Mouse (Mus musculus) cerebellum, postnatal 4 days (tissue): ENCODE measurements around the gene Lrrc4.
A peak's percentile ranks its signal among the peaks of the same experiment; 100 is the strongest.

Experiments
- DNase-seq, 2 experiments: peaks; one replicate each; pipeline ENCODE4 v3.0.0; 2022; ENCODE audit warnings: low spot score in 2 of 2, mixed read lengths in 1 of 2

Lrrc4 gene

GRCm38 (mm10) chr6:28854598-28854997 lies 23.1 kb upstream of the Lrrc4 start:
- DNase-seq = no peak

GRCm38 (mm10) chr6:28853654-28854053 lies 22.1 kb upstream of the Lrrc4 start:
- DNase-seq = no peak

- DNase-seq = no peak
These were observed 21.6 kb upstream of the Lrrc4 start for GRCm38 (mm10) chr6:28853164-28853563.

GRCm38 (mm10) chr6:28852342-28852741 lies 20.8 kb upstream of the Lrrc4 start:
- DNase-seq = no peak

DNA sequence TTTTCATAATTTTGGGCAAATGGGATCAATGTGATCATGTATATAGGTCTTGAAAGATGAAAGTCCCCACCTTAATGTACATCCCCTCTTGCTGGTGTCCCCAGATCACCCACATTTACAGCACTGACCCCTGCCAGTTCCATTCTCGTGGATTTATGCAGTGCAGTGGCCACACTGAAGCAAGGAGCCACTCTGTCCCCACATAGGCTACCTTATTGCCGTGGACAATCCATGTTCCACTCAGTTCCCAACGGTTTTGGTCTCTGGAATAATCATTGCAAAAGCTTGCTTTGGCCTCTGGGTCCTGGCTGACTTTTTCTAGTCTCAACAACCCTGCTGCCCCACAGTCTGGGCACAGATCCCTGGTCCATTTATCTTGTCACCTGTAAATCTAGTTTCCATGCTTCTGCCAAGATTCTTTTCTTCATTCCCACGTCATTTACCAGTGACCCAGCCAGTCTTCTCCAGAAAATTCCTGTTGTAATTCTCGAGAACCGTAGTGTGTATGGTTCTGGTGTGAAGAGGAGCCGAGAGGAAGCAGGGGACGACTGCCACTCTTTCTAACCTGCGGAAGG lies 18.9 kb upstream of the Lrrc4 start:
- no peak for DNase-seq

- no peak for DNase-seq
These were observed 17.8 kb upstream of the Lrrc4 start for GRCm38 (mm10) chr6:28849317-28849716.

DNA sequence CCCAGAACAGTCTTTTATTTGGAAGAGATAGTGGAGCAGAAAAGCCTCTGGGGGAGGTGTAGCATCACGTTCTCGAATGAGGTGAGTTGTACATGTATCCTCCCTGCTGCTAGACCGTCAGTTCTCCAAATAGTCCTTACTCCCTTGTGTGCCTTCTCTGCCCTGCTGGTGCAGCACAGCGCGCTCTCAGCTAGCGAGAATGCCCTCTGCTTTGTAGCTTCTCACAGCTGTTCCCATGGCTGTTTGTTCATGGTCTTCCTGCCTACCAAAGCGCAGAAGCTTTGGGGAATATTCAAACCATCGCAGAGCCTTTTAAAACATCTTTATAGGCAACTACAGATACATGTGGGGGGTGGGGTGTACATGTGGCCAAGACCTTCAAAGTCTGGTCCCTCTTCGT lies 17.3 kb upstream of the Lrrc4 start:
- no peak for DNase-seq

GRCm38 (mm10) chr6:28848285-28848794 lies 16.8 kb upstream of the Lrrc4 start:
- DNase-seq = no peak

- DNase-seq = no peak
These were observed 16.1 kb upstream of the Lrrc4 start for GRCm38 (mm10) chr6:28847616-28848015.

- no peak for DNase-seq
These were observed 14.1 kb upstream of the Lrrc4 start for GRCm38 (mm10) chr6:28845610-28846009.

GRCm38 (mm10) chr6:28842375-28843276 lies 11.1 kb upstream of the Lrrc4 start:
- DNase-seq = peak; percentile 32 to 59

DNA sequence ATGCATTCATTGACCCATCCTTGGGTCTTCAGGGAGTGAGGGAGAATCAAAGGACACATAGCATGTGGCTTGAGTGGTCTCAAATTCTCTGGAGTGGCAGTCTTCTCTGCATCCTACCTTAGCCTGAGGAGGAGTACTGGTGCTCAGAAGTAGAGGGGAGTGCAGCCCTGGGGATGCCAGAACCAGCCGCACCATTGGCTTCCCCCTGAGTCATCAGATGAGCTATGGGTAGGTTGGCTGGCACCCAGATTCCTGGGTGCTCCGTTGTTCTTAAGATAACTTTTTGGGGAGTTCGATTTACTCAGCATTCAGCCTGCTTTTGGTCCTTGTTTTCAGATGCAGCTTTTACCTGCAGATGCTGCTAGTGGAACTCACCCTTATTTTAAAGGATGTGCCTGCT lies 10.0 kb upstream of the Lrrc4 start:
- DNase-seq = no peak

DNA sequence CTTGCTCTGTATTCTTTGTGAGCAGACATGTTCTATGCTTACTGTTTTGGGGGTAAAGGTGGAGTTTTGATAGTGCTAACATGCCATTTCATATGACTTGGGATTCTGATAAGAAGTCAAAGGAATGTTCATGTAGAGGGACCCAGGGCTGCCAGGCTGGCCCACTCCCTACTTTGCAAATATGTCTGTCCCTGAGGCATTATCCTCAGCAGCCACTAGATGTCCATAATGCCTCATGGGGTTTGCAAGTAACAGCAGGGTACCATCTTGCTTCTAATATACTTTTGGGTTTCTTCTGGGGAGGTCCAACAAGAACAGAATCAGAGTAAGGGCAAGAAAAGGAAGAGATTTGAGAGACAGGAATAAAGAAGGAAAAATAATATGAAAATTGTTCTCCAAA lies 5.1 kb upstream of the Lrrc4 start:
- DNase-seq = no peak

DNA sequence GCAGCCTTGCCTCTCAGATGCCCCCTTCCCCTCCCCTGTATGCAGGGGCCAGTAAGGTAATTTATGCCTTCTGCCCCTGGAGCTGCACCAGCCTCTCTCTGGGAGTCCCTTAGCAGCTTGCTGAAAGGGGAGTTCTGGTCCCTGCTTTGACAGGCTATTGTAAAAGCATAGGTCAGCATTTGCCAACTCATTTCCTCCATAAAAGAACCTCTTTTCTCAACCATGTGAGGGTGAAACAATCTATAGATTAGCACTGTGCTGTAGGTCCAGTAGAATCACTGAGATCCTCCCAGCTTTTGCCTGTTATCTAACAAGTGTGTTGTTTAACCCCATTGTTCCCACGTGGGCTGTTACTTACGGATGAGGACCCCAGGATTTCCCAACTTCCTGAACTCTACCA lies 2.5 kb upstream of the Lrrc4 start:
- DNase-seq = no peak

GRCm38 (mm10) chr6:28833380-28833822 lies 1.9 kb upstream of the Lrrc4 start:
- peak in 1 of 2 experiments; percentile 59 for DNase-seq

DNA sequence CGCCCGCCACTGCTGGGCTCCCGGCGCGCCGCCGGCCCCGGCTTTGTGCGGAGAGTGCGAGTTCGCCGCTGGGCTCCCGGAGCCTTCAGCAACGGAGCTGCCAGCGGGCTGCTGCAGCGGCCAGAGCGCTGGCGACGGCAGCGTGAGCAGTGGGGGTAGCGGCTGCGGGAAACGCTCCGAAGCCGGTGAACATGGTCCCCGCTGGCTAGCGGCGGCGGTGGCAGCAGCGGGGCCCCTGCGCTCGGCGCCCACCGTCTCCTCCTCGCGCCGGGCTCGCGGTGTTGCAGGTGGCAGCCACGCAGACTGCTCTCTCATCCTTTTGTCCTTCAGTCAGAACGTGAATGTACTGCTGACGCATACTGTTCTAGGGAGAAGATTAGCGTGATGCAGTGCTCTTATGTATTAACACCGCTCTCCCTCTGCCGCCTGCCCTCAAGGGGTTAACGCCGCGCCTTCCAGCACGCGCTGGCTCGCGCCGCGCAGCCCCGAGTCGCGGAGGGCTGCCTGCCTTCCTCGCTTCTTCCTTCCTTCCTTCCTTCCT lies 1.3 kb upstream of the Lrrc4 start:
- peak in 1 of 2 experiments; percentile 64 for DNase-seq

GRCm38 (mm10) chr6:28831854-28832750 lies 555 bp upstream of the Lrrc4 start:
- peak in 1 of 2 experiments; percentile 52 for DNase-seq

DNA sequence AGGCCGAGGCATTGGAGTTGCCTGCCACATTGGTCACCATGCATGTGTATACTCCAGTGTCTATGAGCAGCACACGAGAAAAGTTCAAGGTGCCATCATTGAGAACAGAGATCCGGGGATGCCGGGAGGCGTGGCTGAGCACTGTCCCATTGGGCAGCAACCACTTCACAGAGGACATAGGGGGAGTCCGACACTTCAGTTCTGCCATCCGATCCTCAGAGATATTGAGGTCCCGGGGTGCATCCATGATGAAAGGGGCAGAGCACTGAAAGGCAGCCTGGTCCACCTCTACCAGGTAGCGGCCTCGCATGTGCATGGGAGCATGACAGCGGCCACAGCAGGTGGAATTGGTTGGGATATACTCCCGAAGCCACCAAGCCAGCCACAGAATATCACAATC lies 1.2 kb downstream of the Lrrc4 start:
- DNase-seq = no peak

- DNase-seq = no peak
These were observed 3.0 kb downstream of the Lrrc4 start for GRCm38 (mm10) chr6:28828593-28828992.

DNA sequence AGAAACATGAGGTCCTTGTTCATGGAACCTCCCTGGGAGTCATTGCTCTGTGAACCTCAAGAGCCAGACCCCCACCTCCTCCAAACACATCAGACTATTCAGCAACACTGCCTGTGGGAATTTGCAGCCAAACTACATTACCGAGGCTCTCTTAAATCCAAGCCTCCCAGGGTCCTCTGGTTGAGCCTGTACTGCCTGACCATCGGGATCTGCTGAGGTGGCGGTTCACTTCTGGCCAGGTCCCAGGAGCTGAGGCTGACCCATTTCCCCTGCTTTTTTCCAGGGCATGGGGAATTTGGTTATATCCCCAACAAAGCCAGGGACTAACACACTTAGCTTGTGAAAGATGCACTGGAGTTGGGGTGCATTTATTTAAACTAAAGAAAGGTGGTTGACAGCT lies 4.0 kb downstream of the Lrrc4 start:
- no peak for DNase-seq

DNA sequence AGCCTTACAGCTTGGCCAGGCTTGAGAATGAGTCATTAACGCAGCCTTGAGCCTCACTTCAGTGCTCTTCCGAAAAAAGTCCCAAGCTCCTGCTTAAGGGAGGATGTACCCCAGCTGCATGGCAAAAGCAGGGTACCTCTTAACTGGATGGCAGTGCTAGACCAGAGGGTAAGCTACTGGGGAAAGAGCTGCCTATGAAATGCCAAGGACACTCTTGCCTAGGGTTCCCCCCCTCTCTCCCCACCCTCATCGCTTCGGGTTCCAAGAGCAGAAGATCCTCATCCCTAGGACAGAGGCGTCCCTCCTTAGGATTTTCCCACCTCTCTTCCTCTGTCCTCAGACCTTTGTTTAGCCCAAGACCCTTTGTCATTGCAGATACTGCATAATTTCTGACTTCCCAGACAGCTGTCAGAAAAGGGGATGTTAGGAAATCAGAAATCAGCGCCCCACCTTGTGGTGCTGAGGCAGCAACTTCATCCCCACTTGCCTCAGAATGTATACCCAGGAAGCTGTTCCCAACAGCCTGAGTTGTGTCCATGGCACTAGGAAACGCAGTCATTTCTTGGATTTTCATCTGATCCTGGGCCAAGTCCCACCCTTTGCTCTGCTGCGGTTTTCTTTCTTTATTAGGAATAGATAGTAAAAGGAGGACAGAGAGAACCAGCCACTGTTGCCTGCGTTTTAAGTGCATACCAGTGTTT lies 4.7 kb downstream of the Lrrc4 start:
- no peak for DNase-seq
